Mouse (Mus musculus) brain, adult 2 months (tissue): ENCODE data around the gene Olfr11.

Experiments used
- DNase-seq: peaks from one replicate; pipeline ENCODE4 v3.0.0; 2011; ENCODE audit warnings: low read depth, low spot score

Olfr11 gene

GRCm38 (mm10) chr13:21642418-21642817, at the start of gene Olfr11:
Olfr11 (minus strand) TSS chr13:21642518.
- DNase-seq = no peak

GRCm38 (mm10) chr13:21677305-21677704, 35.0 kb upstream of the Olfr11 start, which contains the start of gene Olfr1360:
Olfr1360 (minus strand) TSS chr13:21677405.
- no peak for DNase-seq

GRCm38 (mm10) chr13:21663286-21663685, 21.0 kb upstream of the Olfr11 start, which contains the start of gene Olfr1361:
Olfr1361 (minus strand) TSS chr13:21663386.
- DNase-seq = no peak

GRCm38 (mm10) chr13:21613922-21614321, 28.4 kb downstream of the Olfr11 start, which contains the start of gene Olfr1362:
Olfr1362 (minus strand) TSS chr13:21614022.
- DNase-seq = no peak

- DNase-seq = no peak
Observed at GRCm38 (mm10) chr13:21591618-21592017, 50.7 kb downstream of the Olfr11 start.
